Mouse (Mus musculus) spleen, postnatal 4 days (tissue): ENCODE results near the gene Mroh8.
"Not testable (repeated sequence)": the region's sequence is repeated elsewhere in the genome, so short reads cannot be mapped to it uniquely, and the experiment has no call there.

Experiments
- DNase-seq, 2 experiments: peaks; one replicate each; pipeline ENCODE4 v3.0.0; 2022; ENCODE audit warnings: low spot score in 2 of 2

Mroh8 gene

DNA sequence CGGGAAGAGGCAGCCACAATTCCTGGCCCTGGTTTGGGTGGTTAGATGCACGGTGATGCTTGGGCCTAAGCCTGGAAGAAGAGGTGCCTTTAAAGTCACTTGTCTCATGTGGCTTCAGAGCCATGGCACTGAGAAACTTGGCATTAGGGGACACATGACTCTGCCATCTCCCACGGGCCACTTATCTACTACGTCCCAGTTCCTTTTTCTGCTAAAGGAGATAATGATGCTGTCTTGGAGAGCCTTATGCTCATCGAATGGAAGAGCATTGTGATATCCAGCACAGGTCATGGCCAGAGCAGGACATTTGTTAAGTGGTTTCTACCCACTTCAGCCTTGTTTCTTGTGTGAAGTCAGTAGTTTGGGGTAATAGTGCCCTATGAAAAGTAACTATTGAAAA lies 9.6 kb upstream of the Mroh8 start:
- no peak for DNase-seq

- peak in 1 of 2 experiments; percentile 46 for DNase-seq
Observed at GRCm38 (mm10) chr2:157287542-157287941, 8.2 kb upstream of the Mroh8 start.

GRCm38 (mm10) chr2:157283321-157283720 lies 4.0 kb upstream of the Mroh8 start:
- no peak for DNase-seq

DNA sequence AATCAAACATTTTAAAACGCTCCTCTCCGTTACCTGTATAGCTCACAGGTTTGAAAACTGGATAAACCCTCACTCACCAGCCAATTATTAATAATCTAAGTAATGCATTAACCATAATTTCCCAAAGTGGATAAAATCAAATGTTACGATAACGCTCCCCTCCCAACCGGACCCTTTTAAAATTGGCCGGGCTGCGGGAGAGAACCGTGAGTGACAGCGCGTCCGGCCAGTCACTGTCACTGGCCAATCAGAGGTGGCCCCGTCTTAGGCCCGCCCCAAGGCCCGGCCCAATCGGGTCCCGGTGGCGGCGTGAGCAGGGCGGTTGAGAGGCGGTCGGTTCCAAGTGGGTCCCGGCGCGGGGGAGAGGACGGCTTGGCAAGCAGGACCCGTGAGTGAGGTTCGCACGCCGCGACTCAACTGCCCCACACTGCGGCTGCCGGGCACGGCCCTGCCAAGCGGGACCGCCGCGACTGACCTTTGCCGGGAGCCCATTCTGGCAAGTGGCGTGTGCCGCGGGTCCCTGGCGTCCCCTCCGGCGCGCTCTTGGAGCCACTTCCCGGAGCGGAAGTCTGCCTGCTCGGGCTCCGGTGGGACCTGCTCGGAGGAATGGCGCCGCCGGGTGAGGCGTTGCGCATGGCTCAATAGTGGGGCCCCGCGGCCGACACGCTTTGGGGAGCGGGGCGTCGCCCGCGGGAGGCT lies 483 bp downstream of the Mroh8 start, which contains the start of gene Rpn2:
Rpn2 (plus strand) TSS at position 301 of the 699 bp plus-strand sequence.
- DNase-seq: peak; percentile 96 to 98

DNA sequence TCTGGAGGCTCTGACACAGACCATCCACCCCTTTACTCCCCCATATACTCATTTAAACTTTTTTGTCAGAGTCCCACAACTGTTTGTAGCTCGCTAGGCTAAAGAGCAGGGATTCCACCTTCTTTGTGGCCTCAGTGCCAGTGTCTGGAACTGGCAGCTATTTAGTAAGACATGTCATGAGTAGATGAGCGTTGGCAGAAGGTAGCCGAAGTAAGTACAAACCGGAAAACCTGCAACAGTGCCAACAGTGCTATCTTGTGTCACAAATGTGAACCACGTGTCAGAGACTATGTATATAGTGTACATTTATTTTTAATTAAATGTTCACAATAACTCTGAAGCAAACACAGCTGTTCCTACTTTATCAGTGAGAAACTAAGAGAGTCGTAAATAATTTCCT lies 15.5 kb downstream of the Mroh8 start:
- DNase-seq: no peak

GRCm38 (mm10) chr2:157263101-157263500 lies 16.2 kb downstream of the Mroh8 start:
- DNase-seq: no peak

DNA sequence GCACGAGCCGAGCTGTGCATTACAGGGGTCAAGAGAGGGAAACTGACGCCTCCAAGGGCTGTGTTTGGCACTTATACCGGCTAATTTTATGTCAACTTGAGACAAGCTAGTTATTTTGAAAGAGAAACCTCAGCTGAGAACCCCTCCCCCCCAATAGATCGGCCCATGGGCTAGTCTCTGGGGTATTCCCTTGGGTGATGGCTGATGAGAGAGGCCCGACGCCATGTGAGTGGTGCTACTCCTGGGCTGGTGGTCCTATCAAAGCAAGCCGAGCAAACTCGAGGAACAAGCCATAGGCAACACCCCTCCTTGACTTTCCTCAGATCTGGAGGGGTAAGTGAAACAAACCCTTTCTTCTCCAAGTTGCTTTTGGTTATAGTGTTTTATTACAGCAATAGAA lies 16.8 kb downstream of the Mroh8 start:
- no peak for DNase-seq

DNA sequence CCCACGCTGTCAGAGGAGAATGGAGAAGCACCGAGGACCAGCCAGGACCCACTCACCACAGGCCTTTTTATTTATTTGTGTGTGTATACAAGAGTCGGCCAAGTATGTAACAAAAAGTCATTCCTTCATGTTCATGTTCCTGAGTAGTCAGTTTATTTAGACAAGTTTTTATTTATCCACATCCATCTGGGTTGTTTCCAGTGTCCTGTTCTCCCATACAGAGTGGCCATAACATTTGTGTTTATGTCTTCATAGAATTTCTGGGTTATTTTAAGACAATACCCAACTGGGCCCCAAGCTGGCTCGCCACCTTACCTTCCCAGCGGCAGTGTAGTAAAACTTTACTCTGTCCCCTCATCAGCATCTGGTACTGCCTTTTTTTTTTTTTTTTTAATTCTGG lies 17.4 kb downstream of the Mroh8 start:
- no peak for DNase-seq

- peak; percentile 57 to 80 for DNase-seq
Observed at GRCm38 (mm10) chr2:157259720-157260119, 19.6 kb downstream of the Mroh8 start.

DNA sequence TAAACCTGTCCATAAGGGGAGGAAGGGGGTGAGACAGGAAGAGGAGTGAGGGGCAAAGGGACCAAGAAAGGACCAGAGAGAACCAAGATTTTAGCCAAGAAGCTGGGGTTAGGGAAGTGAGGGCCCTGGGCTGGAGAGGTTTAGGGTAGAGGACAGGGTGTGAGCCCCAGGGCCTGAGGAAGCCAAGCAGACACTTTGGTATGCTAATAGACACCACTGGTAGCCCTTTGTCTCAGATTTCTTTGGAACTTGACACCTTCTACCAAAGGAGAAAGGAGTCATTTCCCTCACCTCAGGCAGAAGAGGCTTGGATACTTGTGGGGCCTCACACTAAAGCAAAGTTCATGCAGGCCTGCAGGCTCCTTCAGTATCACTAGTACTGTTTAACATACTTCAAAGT lies 31.2 kb downstream of the Mroh8 start:
- no peak for DNase-seq

- no peak for DNase-seq
Observed at GRCm38 (mm10) chr2:157245603-157246002, 33.7 kb downstream of the Mroh8 start.

DNA sequence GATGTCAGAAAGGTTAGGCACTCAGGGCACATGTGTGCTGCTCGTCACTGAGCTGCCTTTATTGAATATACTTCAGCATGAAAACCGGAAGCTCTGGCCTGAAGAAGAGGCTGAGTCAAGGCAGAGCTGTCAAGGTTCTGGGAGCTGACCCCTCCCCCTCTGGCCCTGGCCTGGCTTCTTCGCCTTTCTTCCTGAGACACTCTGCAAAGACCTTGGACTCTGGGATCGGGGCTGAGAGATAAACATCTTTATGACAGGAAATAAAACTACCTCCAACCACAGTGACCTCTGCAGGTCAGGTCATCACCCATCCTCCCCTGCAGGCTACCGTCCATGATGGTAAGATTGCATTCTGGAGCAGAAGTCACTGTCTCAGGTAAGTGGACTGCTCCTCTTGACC lies 34.3 kb downstream of the Mroh8 start:
- DNase-seq: no peak

- no peak for DNase-seq
Observed at GRCm38 (mm10) chr2:157235946-157236345, 43.4 kb downstream of the Mroh8 start.

DNA sequence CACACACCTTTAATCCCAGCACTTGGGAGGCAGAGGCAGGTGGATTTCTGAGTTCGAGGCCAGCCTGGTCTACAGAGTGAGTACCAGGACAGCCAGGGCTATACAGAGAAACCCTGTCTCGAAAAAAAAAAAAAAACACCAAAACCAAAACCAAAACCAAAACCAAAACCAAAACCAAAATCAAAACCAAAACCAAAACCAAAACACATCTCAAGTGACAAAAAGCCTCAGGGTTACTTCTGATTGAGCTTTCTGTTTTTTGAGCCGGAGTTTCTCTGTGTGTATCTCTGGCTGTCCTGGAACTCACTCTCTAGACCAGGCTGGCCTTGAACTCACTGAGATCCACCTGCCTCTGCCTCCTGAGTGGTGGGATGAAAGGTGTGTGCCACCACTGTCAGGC lies 57.4 kb downstream of the Mroh8 start:
- DNase-seq: not testable (repeated sequence)

DNA sequence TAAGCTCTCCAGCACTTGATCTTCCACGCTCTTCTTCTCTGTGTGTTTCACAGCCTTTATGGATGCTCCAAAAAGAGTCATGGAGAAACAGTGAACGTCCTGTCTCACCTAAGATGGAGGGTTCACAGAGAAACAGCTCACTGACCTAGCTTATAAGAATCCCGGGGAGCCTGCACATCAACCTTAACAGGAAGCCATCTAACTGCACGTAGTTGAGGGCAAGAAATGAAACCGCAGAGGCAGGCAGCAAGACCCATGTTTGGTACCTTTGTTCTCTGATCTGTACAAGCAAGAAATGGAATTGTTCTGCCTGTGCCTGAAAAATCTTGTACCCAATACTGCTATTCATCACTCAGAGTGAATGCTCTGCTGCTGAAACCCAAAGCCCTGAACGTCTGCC lies 59.2 kb downstream of the Mroh8 start:
- DNase-seq: no peak

- DNase-seq: no peak
Observed at GRCm38 (mm10) chr2:157211731-157212130, 67.6 kb downstream of the Mroh8 start.

DNA sequence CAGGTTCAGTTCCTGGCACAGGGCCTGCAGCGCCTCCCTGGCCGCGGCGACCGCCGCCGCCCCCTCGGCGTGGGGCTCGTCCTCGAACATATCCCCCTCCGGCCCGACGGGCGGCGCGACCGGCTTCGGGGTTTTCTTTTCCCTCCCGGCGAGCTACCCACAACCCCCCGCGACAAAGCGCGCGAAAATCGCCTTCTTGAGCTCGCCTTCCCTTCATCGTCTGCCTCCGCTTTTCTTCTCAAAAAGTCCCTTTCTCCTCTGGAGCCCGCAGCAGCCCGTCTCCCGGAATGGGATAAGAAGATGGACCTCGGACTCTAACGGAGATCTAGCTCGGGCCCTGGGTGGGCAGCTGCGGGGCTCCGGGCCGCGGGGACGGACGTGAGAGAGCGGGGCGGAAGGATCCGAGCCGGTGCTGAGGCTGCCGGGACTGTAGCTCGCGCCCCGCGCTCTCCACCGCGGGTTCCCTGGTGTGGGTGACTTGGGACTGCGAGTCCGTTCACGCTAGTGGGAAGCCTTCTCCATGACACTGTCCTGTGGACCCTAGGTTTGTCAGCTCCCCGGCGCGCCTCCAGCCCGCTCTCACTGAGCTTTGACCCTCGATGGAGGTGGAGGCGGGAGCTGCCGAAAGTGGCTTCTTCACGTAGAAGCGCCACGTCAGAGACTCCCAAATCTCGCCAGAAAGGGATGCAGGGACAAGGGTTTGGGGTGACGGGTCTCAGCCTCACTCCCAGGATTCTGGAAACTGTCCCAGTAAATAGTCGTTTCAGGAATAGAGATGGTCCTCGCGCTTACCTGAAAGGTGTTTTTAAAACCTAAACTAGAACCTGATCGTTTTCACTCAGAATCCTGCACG lies 74.8 kb downstream of the Mroh8 start, which contains the start of gene Rbl1:
Rbl1 (minus strand) TSS at position 169 of the 853 bp plus-strand sequence.
- peak; percentile 90 to 95 for DNase-seq

- DNase-seq: peak; percentile 63 to 78
Observed at GRCm38 (mm10) chr2:157203459-157204365, 75.6 kb downstream of the Mroh8 start.

- no peak for DNase-seq
Observed at GRCm38 (mm10) chr2:157203026-157203425, 76.3 kb downstream of the Mroh8 start.

DNA sequence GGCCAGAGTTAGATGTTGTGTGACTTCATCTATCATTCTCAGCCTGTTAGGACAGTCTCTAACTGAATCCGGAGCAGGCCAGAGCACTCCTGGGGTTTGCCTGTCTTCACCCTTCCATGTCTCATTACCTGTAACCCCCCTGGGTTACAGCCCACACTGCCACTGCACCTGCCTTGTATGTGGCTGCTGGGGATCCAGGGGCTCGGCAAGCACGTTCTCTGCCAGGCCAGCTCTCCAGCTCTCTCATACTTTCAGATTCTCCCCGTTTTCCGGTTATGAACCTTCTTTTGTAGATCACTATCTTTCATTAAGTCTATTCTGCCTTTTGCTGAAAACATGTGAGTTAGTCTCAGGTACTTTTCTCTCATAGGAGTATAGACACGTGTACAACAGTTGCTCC lies 77.0 kb downstream of the Mroh8 start:
- no peak for DNase-seq

GRCm38 (mm10) chr2:157201081-157201830 lies 78.1 kb downstream of the Mroh8 start:
- peak in 1 of 2 experiments; percentile 21 for DNase-seq
